Mouse (Mus musculus): ENCODE data around the gene Cbs. TPM values are rescaled to one million over a fixed set of nuclear protein-coding genes. Genes with fewer than 3 reads are reported as not detected.

The Cbs gene
- 10 to 100 TPM; 27.0 to 45.7 (median 34.5) TPM for total RNA-seq (2022)

DNA sequence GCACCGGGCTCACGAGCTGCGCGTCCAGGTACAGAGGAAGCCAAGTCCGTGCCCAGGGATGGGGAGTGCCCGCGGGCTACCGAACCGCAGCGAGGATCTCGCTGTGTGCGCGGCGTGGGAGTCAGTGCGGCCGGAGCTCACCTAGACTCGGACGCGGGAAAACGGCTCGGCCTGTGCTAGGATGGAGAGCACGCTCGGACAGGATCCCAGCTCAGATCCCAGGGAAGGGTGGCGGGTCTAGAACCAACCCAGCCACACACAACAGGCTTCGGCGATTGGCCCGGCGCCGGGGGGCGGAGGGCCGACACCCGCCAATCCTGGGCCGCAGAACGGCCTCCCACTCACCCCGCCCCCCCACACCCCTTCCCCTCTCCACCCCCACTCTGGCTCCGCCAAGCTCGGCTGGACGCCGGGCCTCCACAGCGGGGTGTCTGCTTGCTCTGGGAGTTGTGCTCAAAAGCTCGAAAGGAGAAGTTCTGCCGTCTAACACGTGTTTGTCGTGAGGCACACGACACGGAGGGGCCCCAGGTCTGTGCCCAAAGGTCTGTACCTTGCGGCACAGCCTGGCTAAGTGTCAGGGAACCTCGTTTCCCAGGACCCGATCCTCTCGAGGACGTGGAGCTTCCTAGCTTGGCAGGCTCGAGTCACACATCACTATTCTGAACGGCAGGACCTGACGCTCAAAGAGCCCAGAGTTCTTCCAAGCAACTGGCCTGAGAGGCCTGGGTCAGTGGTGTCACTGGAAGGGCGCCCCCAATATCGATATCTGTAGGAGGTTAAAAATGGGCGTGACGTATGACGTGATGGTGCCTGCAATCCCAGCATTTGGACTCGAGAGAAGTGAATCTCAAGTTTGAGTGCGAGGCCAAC is at the start of gene Cbs:
Cbs (minus strand) TSS at position 297 of the 870 bp plus-strand sequence.
- peak; percentile 31 to 66 for DNase-seq (ENCODE audit: low spot score in 2 of 2)

GRCm38 (mm10) chr17:31686225-31686564 is 49.2 kb upstream of the Cbs start:
- DNase-seq (ENCODE audit: low spot score in 2 of 2): no peak

- peak; percentile 67 for DNase-seq (ENCODE audit: low spot score in 2 of 2)
Observed at GRCm38 (mm10) chr17:31685514-31686224, 48.6 kb upstream of the Cbs start.

DNA sequence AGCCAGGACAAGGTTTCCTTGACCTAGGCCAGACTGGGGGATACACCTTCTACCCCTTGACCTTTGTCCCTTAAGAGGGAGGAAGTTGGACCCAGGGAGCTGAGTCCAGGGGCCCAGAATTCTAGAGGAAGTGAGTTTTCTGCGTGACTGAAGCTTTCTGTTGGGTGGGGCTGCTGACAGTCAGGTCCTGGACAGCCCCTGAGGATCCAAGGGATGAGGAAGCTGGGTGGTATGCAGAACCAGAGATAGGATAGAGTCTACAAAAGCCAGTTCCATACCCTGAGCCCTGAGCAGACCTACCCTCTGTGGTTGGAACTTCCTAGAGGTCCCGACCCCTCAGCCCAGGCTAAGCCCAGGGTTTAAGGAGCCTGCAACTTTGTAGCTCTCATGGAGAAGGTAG is 43.4 kb upstream of the Cbs start:
- no peak for DNase-seq (ENCODE audit: low spot score in 2 of 2)

DNA sequence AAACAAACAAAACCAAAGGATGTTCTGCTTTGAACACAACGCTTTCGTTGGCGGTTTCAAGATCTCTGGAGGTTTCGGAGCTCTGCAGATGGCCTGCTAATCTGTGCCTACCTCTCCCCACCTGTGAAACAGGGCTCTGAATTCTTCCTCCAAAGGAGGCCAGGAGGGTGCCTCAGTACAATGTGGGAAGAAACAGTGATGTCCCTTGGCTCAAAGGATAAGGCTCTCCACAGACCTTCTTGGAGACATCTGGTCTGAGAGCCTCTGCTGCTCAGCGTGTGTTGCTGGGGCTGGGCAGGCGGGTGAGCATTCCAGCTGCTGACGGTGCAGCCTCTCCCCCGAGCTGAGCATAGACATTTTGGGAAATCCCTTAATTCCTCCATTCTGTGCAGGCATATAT is 40.5 kb upstream of the Cbs start, which contains the start of gene Cryaa:
Cryaa (plus strand) TSS at position 301 of the 400 bp plus-strand sequence.
- DNase-seq (ENCODE audit: low spot score in 2 of 2): no peak

- peak in 1 of 2 experiments; percentile 68 for DNase-seq (ENCODE audit: low spot score in 2 of 2)
Observed at GRCm38 (mm10) chr17:31674426-31674825, 37.4 kb upstream of the Cbs start.

GRCm38 (mm10) chr17:31672279-31672678 is 35.2 kb upstream of the Cbs start:
- no peak for DNase-seq (ENCODE audit: low spot score in 2 of 2)

GRCm38 (mm10) chr17:31671698-31672097 is 34.7 kb upstream of the Cbs start:
- DNase-seq (ENCODE audit: low spot score in 2 of 2): no peak

GRCm38 (mm10) chr17:31670163-31670562 is 33.1 kb upstream of the Cbs start:
- DNase-seq (ENCODE audit: low spot score in 2 of 2): no peak

GRCm38 (mm10) chr17:31668306-31668705 is 31.3 kb upstream of the Cbs start:
- DNase-seq (ENCODE audit: low spot score in 2 of 2): no peak

DNA sequence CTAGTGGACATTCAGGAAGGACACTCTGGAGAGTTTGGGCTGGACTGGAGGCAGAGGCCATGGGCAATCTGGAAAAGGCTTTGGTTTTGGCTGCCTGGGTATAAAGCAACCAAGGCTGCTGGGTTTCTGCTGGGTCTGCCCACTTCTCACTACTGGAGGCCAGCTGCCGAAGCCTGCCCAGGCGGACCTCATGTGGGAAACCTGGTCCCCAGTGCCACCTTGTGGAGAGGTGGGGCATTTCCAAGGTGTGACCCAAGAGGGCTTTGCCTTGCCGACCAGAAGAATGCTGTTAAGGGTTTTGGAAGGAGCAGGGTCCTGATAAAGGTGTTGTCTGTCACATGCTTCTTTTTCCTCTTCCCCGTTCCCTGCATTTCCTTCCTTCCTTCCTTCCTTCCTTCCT is 27.7 kb upstream of the Cbs start:
- DNase-seq (ENCODE audit: low spot score in 2 of 2): peak; percentile 56 to 61

DNA sequence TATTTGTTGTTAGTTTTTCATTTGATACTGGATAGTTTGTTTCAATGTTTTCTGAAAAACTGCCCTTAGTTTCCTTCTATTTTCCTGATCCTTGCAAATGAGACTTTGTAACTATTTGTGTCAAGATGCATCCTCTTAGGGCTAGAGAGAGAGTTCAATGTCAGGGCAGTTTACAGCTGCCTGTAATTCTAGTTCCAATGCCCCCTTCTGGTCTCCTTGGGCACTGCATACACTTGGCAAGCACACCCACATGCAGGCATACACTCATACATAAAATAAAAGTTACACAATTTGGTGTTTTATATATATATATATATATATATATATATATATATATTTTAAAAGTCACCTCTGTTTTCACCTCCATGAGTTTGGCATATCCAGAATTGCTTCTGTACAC is 25.8 kb upstream of the Cbs start:
- DNase-seq (ENCODE audit: low spot score in 2 of 2): no peak

GRCm38 (mm10) chr17:31660661-31661250 is 23.7 kb upstream of the Cbs start:
- DNase-seq (ENCODE audit: low spot score in 2 of 2): peak; percentile 29 to 85

- DNase-seq (ENCODE audit: low spot score in 2 of 2): peak; percentile 94 to 99
Observed at GRCm38 (mm10) chr17:31658468-31659185, 21.6 kb upstream of the Cbs start, which contains the start of gene U2af1. Gene U2af1, minus strand, starts transcription at chr17:31658892.

DNA sequence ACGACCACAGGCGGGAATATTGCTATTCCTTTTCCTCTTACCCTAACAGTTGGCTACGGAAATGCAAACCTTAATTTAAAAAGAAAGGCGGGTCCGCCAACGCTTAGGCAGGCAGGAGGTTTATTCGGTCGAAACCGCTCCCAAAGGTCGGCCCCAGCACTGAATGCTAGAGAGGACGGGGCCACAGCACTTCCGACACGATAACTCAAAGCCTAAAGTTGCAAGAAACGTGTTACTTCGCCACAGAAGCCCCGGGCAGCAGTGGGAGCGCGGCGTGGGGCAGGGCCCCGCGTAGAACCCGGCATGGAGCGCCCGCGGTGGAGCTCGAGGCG is 21.1 kb upstream of the Cbs start:
- no peak for DNase-seq (ENCODE audit: low spot score in 2 of 2)

- no peak for DNase-seq (ENCODE audit: low spot score in 2 of 2)
Observed at GRCm38 (mm10) chr17:31657141-31657983, 20.3 kb upstream of the Cbs start.

DNA sequence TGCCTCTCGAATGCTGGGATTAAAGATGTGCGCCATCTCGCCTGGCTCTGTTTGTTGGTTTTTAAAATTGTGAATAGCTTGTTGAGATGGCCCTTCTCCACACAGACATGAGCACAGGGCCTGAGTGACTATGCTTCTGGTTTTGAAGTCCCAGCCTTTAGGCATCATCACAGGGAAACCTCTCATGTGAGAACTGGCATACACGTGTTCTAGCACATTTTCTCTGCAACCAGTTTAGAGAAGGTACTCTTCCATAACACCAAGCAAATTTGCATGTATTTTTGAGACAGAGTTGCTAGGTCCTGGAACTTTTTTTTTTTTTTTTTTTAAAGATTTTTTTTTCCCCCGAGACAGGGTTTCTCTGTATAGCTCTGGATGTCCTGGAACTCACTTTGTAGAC is 19.6 kb upstream of the Cbs start:
- DNase-seq (ENCODE audit: low spot score in 2 of 2): no peak

DNA sequence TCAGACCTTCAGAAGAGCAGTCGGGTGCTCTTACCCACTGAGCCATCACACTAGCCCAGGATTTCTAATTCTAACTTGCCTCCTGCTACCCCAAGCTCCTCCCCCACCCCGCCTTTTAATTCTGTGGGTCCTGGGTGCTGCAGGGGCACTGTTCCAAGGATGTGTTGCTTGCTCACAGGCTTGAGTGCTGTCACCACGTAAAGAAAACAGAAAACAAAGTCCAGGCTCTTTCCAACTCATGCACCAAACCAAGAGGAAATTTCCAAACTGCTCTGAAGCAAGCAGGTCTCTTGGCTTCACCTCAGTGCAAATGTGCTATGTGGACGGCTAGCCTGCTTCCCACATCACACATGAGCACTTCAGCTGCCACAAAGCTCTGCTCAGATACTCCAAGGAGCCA is 18.3 kb upstream of the Cbs start:
- DNase-seq (ENCODE audit: low spot score in 2 of 2): no peak

GRCm38 (mm10) chr17:31653277-31653676 is 16.2 kb upstream of the Cbs start:
- DNase-seq (ENCODE audit: low spot score in 2 of 2): no peak

DNA sequence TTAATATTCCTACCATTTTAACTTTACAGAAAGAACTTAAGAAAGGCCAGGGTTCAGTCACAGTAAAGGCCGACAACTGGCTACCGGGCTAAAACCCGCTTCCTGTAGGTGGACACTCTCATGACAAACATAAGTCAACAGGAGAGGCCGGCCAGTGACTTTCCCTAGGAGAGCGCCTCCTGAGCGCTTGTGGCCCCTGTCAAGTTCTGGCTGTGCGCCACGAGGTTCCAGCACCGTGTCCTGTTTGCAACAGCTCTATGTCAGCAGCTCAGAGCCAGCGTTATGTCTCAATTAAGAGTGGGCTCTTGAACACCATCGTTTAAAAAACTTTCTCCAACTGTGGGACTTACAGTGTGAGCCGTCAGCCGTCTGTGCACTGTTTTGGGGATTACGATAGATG is 15.1 kb upstream of the Cbs start:
- no peak for DNase-seq (ENCODE audit: low spot score in 2 of 2)
